Mouse (Mus musculus) cerebellum, adult 8-10 months (tissue): ENCODE measurements around the gene Olfm4.
A peak's percentile ranks its signal among the peaks of the same experiment; 100 is the strongest.

ENCODE experiments used
- DNase-seq: peaks from one replicate; pipeline ENCODE4 v3.0.0; 2022

Gene Olfm4

DNA sequence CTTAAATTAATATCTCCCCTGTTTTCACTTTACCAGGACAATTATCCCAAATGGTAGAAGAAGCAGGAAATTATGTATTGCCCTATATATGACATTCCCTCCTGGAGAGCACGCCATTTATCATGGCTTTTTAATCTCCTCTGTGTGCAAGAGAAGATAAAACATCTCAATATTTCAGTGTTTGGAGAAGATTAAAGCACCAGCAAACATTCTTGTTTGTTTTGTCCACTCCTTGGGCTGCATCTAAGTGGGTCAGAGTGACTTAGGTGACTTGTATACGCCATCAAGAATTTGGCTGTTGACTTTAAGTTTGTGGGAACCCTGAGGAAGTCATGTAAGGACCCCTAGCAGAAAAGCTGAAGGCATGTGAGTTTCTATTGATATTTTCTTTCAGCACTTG lies at the start of gene Olfm4:
Gene Olfm4 (plus strand): TSS at position 301 of the 400 bp plus-strand sequence.
- DNase-seq, result no peak

DNA sequence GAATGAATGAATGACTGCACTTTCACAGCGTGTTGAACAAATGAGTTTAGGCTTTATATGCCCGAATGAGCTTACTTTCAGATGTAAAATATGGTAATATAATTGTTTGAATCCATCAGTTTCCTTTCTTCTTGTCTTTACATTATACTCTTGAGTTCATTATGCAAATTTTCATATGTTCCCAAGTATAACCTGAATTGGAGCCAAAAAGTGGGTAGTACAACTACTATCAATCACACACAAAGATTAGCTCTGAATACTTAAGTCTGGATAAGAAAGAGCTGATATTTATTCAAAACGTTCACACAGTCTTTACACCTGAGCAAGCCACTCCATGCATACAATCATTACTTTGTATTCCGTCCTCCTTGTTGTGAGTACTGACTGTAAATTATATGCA lies 49.5 kb upstream of the Olfm4 start:
- DNase-seq, result no peak

DNA sequence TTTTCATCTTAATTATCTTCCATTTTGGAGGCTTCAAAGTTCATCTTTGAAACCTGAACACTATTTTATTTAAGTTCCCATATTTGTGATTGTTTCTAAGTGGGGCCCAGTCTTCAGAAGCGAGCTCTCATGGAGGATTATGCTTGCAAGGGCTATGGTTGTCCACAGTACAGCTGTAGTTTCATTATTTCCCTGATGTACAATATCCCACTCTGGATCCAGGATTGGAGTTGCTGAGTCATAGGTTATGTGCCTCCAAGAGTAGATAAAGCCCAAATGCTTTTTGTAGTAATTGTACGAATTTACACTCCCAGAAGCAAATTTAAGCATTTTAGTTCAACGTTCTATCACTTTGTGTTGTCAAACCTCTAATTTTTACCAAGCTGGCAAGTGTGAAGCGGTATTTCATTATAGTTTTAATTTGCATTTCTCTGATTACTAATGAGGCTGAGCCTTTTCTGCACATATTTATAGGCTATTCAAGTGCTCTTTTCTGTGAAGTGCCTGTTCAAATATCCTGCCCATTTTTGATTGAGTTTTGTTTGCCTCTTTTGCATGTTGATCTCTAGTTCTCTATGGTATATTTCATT lies 46.9 kb upstream of the Olfm4 start:
- no peak for DNase-seq

DNA sequence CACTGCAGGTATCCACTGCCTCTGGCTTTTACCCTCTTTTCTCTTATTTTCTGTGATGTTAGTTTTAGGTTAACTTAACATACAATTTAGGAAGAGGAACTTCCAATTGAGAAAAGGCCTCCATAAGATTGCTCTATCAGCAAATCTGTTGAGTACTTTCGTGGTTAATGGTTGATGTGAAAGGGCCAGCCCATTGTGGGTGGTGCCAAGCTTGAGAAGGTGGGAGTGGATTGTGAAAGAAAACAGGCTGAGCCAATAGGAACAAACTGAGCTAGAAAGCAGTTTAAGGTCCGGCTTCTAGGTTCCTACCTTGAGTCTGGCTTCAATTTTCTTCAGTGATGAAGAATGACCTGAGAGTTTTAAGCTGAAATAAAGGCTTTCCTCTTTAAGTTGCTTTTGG lies 38.0 kb upstream of the Olfm4 start:
- DNase-seq, result no peak

DNA sequence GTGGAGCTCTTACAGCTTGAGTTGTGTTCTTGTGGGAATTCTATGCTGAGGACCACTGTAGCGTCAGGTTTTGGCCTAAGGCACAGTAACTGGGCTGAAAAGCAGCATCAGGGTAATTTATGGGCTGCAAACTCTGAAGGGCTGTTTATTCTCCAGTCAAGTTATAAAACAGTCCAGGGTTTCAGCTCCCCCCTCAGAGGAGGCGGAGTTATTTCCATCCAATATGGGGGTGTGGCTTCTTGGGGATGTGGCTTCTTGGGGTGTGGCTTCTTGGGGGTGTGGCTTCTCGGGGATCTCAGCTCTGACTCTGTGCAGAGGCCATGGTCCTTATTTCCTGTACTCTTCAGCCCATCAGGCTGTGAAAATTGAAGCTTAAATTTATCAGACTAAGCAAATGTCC lies 28.2 kb upstream of the Olfm4 start:
- no peak for DNase-seq

DNA sequence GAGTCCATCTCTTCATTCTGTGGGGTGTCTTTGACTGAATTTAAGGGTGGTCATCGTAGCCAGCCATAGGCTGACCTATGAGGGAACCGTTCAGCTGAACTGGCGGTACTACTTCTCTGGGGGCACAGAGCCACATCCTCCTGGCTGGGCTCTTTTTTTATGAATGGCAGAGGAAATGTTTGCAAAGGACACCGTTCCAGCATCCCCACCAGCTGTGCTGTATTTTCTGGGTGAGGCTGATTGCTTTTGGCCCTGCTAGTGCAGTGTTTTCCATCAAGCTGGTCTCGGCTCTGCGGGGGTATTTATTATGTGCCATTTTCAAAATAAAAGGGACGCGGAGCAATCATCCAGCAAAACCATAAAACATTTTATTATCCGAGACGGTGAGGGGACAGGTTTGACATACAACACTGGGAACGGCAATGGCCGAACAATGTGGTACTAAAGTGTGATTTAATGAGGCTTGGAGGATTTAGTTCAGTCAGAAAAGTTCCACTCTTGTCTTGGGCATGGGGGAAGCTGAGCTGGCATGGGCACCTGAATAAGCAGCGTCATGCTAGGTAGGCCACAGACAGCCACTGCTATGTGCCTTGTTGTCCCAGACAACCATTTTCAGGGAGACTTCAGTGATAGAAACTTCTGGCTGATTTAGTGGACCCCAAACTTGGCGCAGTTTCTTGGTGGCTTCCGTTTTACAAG lies 25.9 kb upstream of the Olfm4 start:
- no peak for DNase-seq

DNA sequence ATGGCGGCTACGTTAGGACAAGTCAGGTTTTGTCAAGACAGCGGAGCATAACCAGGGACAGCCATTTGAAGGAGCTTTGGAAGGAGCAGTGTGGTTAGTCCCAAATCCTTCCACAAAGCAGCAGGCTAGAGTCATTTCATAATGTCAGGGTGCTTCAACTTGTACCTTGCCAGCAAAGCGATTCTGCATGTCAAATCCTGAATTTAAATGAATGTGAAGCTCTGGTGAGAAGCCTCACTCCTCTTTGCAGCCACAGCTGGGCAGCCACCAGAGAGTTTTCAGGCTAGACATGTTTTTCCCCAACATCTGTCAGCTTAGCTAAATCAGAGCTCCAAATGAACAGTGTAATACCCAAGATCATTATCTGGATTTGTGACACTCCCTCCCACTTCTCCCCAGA lies 22.7 kb upstream of the Olfm4 start:
- DNase-seq, result no peak

DNA sequence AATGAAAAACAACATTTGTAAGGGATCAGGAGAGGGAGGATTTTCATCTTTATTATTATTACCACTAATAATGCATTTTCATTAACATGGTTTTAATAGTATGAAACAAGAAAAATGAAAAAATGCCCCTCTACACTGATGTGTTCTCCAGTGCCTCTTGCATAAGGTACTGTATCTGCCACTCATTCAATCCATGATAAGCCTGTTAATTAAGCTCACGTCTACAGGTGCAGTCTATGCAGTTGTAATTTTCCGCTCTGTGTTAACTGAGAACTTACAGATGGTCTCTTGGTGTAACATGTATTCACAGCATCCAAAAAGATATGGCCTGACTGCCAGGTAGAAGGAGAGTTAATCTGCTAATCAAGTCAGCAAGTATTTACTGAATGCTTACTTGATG lies 22.3 kb upstream of the Olfm4 start:
- DNase-seq, result no peak

DNA sequence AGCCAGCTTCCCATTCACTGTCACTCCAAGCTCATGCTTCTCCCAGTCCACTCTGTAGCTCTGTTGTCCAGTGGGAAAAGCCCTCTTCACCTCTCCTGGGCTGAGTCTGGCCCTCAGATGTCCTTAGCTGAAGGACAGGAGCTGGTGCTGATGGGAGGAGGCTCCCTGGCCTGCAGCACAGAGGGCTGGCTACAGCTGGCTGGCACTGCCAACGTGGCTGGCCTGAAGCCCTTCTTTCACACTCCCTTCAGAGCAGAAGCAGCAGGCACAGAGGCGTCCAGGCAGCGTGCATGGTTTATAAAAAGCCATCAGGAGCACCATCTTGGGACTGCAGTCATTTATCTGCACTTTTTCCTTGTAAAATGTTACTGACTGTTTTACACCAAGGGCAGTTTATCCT lies 13.7 kb upstream of the Olfm4 start:
- DNase-seq, result peak; percentile 5

DNA sequence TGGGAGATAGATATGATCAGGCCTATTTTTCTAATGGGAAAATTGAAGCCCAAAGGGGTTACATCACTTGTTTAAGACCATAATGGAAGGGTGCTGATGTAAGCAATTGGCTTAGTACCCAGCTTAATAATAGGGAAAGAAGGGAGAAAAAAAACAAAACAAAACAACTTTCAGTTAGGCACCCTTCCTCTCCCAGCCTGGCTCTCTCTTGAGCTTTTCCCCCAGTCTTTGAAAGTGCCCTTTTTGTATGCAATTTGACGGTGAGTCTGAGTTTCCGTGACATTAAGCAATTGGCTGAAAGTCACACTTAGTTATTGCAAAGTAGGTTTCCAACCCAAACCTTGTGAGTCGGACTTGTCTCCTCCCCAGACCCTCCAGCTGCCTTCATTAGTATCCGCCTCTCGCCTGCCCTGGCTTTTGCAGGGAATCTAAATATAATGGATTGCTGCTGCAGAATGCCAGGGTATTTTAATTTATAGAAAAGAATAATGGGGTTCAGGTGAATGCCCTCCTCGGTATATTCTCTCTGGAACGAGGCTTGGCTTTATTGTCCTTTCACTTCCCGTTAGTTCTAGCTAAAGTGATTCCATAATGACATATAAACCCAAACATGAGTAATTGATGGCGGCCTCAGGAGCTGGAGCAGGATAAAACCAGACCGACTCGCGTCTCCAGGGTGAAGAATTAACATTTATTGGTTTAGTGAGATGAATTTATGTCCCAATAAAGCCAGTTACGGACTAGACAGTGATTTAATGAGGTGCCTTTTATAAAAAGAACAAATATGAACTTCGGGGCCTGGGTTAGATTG lies 12.7 kb upstream of the Olfm4 start:
- no peak for DNase-seq

DNA sequence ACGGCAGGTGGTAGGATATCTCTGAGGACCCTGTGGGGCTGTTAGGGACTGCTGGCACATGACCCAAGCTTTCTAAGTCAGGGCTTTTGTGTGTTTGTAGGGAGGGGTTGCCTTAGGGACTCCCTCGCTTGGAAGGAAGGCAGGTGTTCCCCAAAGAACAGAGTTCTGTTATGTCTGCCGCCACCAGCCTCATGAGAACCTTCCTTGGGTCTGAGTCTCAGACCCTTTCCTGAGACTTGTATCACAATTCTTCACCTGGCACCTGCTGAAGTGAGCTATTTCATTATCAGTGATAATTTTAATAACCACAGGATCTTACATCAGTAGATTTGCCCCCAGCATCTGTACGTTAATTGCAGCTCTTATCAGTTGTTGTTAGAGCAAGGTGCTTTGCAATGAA lies 2.4 kb upstream of the Olfm4 start:
- DNase-seq, result no peak

DNA sequence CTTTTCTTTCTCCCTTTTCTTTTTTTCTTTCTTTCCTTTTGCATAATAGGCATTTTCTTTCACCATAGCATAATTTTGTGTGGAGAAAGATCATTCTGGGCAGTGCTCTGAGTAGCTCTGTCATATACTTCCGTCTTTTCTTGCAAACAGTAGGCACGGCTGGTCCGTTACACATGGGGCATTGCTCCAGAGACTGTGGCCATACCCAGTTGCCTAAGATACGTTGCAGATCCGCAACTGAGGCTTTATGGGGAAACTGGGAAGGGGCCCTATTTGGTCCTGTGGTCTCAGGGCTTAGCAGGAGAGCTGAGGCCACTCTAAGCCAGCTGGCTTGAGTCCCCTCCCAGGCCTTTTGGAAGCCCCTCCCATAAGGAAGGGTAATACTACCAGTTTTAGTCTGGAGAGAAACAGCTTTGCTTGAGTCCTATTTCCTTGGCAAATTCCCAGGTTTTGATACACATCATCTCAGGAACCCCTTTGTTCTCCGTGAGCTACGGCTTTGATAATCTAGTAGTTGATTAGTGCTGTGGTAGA lies 1.3 kb downstream of the Olfm4 start:
- no peak for DNase-seq

DNA sequence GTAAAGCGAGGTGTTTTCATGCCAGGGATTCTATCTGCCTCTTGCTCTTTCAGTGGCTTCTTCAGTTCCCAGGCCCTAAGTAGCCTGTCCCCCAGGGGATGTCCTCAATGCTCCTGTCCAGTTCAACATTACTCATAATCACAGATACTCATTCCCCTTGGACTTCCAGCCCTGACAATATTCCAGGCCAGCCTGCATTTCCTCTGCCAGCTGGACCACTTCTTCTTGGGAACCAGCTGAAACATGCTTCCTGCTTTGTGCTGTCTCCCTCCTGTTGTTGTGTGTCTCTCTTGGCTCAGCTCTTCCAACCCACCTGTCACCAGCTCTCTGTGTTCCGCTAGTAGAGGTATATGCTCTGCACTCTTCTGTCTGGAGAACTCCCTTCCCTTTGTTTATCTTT lies 1.8 kb downstream of the Olfm4 start:
- no peak for DNase-seq

DNA sequence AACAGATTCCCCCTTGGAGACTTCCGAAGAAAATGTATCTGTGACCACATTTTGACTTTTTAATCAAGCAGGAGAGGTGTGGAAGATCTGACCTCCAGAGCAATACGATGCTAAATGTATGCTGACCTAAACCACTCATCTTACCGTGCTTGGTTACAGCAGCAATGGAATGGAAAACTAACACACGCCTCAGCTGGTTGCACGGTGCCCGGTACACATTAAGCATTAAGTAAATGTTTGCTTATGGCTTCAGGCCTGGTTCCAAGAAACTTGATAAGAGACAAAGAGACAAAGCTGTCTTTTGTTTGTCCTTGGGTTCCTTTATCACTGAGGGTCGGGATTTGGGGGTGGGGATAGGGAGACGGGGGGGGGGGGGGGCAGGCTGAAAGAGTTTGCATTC lies 3.0 kb downstream of the Olfm4 start:
- no peak for DNase-seq

DNA sequence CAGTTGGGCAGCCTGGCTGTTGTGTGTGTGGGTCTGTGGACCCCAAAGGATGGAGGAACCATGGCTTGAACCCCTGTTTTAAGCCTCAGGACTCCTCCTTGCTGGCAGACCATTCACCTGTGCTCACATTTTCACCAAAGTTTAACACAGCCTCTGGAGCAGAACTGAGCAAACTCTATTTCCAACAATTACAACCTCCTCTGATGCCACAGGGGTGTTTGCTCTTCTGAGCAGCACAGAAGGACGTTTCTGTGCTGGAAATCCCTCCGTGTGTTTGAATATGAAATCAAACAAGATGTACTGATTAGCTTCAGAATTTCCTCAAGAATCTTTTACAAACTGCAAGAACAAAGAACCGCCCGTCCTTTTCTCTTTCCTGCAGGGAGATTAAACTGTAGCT lies 5.9 kb downstream of the Olfm4 start:
- DNase-seq, result no peak

DNA sequence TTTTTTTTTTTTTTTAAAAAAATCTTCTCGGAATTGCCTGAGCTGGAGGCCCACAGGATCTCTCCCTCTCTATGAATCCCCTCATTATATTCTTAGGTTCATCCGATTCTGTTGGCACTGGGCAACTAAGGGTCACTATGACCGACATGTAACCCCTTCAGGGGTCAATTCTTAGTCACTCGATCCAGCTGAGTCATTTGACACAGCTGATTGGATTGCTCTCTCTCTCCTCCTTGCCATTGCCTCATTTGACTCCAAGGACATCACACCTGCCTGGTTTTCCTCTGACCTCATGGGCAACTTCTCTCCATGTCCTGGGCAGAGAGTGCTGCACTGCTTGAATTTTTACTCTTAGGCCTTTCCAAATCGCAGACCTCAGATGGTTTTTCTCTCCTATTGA lies 6.7 kb downstream of the Olfm4 start:
- no peak for DNase-seq

DNA sequence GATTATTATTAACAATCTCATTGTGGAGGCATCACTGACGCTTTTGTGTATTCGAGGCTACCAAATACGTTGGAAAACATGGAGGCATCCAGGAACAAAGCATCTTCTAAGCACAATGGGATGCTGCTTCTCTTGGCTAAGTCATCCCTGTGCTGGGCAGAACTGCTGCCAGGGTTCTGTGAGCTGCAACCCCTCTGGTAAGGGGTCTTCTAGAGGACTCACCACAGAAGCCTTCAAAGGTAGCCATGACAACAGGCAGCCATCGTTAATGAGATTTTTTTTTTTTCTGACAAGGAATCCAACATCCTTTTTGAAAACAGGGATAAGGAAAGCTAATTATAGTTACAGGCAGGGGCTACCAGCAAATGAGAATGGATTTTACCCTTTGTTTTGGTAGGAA lies 13.7 kb downstream of the Olfm4 start:
- no peak for DNase-seq

DNA sequence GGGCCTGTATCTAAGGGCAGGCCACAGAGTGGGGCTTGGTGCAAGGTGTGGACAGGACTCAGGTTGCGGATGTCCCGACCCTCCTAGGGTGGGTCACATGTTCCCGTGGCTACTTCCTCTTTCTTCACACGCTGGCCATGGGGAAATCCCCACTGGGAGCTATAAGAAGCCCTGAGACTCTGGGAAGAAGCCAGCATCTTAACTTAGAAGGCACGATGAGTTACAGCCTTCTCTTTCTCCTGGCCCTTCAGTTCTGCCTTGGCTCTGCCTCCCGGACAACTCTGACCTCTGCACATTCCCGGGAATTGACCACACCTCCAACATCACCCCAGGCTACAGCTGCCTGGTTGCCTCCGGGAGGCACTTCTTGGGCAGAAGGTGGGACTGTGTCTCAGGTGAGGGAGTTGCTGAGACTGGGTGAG lies 16.2 kb downstream of the Olfm4 start:
- no peak for DNase-seq

DNA sequence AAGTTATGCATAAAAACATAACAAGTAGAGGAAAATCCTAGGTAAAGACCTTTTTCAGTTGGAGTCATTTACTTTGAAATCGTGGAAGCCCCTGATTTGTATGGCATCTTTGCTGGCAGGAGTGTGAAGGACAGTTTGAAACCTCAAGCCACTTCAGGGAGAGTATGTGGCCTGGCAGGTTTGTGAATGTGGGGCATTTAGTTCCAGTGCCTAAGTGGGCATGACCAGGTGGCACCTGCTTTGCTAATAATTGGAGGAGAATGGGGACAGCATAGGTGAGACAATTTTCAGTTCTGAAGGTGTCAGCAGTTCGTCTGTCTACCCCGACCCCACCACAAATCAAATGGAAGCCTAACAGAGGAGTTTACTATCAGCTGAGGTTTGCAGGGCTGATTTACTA lies 23.8 kb downstream of the Olfm4 start:
- no peak for DNase-seq

DNA sequence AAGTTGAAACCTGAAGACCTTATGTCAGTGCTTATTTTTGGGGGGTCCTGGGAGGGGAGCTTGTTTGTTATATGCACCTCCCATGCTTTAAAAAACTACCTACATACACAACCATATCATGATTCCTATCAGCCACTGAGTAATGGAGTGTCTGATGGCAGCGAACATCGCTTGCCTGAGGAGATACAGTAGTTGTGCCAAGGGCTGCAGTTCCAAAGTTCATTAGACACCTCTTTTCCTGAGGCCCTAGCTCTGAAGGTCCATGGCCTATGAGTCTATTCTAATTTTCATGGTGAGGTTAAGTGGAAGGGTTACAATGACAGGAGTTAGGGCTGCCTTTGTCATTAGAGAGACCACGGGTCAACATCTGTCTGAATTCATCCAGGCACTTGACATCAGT lies 26.5 kb downstream of the Olfm4 start:
- no peak for DNase-seq

DNA sequence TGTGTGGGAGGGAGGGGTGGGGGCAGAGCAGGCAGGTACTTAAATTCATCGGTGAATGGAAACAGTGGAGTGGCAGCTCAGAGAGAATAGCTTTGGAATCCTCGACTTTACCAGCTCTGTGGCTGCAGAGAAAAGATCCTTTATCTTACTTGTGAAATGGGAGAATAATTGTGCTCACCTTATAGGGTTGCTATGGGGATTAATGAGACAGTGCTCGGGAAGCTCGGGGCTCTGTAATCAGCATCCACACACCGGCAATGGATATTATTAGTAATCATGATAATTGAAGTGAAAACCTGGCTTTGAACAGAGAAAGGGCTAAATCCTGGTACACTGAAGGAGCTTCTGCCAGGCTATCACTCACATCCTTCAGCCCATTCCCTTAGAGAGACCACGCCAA lies 31.1 kb downstream of the Olfm4 start:
- DNase-seq, result no peak

DNA sequence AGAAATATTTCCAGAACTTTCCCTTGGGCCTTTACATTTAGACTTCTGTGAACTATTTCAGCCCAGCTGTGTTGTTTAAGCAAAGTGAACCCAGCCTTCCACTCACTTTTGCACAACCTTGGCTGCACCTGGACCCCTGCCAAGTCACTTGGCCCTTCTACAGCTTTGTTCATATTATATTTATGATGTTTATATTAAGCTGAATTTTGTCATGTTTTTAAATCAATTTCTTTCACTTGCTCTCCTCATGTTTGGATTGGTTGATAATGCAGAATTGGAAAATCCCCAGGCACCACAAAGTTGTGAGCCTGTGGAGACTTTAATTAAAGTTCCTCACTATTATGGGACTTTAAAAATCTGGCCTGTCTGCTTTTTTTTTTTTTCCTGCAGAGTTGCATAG lies 32.2 kb downstream of the Olfm4 start:
- no peak for DNase-seq

DNA sequence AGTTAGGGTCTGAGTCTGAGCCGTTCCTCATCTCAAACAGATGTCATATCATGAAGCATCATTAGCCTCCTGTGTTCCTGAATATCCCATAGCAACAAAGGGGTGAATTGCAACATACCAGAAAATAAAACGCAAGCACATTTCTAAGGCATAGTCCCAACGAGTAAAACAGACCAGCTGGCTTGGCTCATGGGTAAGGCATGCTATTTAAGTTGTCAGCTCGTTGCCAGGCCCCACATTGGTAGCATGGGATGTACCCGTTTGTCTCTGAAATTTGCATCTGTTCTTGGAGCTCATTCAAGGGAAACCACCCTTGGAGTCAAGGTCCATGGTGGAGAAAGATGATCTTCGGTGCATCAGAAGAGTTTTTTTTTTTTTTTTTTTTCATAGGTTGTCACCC lies 42.2 kb downstream of the Olfm4 start:
- no peak for DNase-seq
